Mouse (Mus musculus): ENCODE data around the gene Brpf3. TPM values are rescaled to one million over a fixed set of nuclear protein-coding genes. Genes with fewer than 3 reads are reported as not detected.
"Not testable (repeated sequence)": the region's sequence is repeated elsewhere in the genome, so short reads cannot be mapped to it uniquely, and the experiment has no call there.

The Brpf3 gene
- total RNA-seq (2014; fragmentation: Nextera tagmentation) (61.1 and 68.0 TPM in 2 replicates), total RNA-seq (2017) (5.3 and 6.2 TPM in 2 replicates)

- ATAC-seq (replicated peaks; ENCODE audit: low FRiP score, low TSS enrichment, poor library complexity, severe bottlenecking) = peak; percentile 34
Measured at GRCm38 (mm10) chr17:28800671-28801412, at the start of gene Brpf3. Gene Brpf3, plus strand, starts transcription at chr17:28801090.

GRCm38 (mm10) chr17:28756447-28756846 is 44.4 kb upstream of the Brpf3 start:
- ATAC-seq (replicated peaks; ENCODE audit: low FRiP score, low TSS enrichment, poor library complexity, severe bottlenecking) = no peak

GRCm38 (mm10) chr17:28757470-28757869 is 43.4 kb upstream of the Brpf3 start:
- ATAC-seq (replicated peaks; ENCODE audit: low FRiP score, low TSS enrichment, poor library complexity, severe bottlenecking) = no peak

DNA sequence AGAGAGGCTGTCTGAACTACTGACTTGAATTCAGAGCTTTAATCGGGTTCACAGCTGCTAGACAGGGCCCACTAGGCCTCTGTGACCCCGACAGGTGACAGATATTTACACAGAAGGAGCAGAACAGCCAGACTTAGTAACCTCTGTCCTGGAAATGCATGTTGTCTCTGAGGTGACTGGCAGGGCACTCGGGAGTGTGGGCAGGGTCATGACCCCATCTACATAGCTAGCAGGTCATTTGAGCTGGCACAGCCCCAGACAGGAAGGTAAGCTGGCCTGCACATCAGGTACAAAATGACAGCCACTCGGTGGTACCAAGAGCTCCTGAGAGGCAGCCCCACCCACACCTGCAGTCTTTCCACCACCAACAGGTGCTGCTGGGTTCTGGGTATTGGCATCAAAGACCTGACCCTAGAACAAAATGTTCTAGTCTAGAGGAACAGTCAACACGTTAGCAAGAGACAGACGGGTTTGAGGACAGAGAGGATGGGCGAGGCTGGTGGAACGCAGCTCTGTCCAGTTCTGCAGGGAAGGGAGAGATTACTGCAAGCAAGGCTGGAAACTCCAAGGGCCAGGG is 40.1 kb upstream of the Brpf3 start:
- no peak for ATAC-seq (replicated peaks; ENCODE audit: low FRiP score, low TSS enrichment, poor library complexity, severe bottlenecking)

DNA sequence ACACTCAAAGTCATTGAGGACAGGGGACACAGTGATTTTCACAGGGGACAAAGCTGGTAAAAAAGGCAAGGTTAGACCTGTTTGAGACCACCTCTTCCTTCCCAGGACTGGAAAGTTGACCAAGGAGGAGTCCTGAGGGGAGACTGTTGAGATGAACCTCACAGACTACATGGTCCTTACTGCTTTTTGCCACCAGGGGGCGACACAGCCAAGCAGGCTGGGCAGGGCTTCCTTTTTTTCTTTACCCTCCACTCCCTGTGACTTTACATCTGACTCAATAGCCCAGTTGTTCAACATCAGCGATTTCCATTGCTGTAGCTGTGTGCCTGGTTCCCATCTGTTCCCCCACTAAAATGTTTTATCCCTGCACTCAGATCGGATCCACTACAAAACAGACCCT is 39.0 kb upstream of the Brpf3 start:
- ATAC-seq (replicated peaks; ENCODE audit: low FRiP score, low TSS enrichment, poor library complexity, severe bottlenecking) = peak; percentile 71

DNA sequence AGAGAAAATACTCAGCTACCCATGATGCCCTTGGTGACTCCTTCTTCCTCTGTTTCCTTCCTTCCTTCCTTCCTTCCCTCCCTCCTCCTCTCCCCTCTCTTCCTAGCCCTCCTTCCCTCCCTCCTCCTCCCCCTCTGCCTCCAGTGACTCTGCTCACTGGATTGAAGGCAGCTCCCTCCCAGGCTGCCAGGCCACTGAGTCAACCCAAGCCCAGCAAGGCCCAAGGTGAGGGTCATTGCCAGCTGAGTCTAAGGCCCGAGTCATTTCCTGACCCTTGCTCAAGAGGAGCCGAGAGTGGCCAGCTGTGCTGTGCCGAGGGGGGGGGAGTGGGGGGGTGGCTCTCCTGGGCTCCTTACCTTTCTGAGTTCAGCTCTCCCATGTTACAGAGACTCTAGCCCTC is 34.7 kb upstream of the Brpf3 start:
- ATAC-seq (replicated peaks; ENCODE audit: low FRiP score, low TSS enrichment, poor library complexity, severe bottlenecking) = no peak

DNA sequence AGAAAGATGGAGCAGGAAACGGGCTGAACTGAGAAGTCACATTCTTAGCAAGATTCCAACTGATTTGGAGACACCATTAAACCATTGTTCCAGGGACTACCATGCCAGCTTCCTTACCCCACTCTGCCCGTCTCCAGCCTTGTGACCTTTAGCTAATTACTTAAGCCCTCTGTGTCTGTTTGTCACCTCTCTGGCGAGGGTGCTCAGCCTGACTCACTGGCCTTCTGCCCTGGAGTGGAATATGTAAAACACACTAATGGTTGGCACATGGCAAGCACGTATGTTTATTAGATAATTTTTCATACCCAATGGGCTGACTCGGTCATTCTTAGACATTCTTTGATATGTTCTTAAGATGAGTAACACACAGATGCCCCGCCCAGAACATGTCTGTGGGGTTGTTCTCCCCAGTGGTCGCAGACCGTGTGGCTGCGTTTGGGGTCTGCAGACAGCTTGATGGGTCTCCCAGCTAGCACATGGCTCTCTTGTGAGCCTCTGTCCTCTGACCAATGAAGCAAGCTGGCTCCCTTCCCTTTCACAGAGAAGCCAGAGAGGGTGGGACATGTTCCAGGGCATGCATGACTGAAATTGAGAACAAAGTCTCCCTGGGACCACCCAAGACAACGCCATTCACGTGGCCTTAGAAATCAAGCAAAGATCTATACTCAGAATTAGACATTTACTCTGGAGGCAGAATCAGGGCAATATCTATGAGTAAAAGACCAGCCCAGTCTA is 33.9 kb upstream of the Brpf3 start:
- no peak for ATAC-seq (replicated peaks; ENCODE audit: low FRiP score, low TSS enrichment, poor library complexity, severe bottlenecking)

GRCm38 (mm10) chr17:28769121-28769874 is 31.6 kb upstream of the Brpf3 start, which contains the start of gene Mapk13:
Gene Mapk13, plus strand, starts transcription at chr17:28769297.
- ATAC-seq (replicated peaks; ENCODE audit: low FRiP score, low TSS enrichment, poor library complexity, severe bottlenecking) = no peak

- ATAC-seq (replicated peaks; ENCODE audit: low FRiP score, low TSS enrichment, poor library complexity, severe bottlenecking) = no peak; the same call in 1 of the 2 replicates
Measured at GRCm38 (mm10) chr17:28769875-28770421, 30.9 kb upstream of the Brpf3 start.

DNA sequence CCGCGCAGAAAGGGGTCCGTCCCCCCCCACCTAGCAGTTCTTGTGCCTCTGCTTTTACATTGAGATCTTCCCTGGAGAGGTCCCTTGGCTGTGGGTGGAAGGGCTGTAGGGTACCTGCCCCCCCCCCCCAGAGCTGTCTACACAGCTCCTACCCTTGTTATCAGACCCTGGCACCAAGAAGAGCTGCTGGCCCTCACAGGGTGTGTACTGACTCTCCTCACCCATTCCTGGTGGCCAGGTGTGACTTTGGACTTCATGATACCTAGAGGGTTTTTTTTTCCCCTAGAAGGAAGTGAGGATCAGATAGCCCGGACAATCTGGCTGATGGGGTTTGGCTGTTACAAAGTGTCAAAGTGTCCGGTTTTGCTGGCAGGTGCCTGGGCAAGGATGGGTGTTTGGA is 29.6 kb upstream of the Brpf3 start:
- no peak for ATAC-seq (replicated peaks; ENCODE audit: low FRiP score, low TSS enrichment, poor library complexity, severe bottlenecking)

DNA sequence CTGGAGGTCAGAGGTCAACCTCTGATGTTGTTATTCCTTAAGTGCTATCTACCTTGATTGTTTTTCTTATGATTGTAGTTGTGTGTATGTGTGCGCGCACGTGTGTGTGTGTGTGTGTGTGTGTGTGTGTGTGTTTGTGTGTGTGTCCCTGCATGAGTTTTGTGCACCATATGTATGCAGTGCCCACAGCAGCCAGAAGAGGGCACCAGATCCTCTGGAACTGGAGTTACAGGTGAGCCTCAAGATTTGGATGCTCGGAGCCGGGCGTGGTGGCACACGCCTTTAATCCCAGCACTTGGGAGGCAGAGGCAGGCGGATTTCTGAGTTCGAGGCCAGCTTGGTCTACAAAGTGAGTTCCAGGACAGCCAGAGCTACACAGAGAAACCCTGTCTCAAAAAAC is 26.6 kb upstream of the Brpf3 start:
- not testable (repeated sequence) for ATAC-seq (replicated peaks; ENCODE audit: low FRiP score, low TSS enrichment, poor library complexity, severe bottlenecking)

GRCm38 (mm10) chr17:28775161-28775560 is 25.7 kb upstream of the Brpf3 start:
- ATAC-seq (replicated peaks; ENCODE audit: low FRiP score, low TSS enrichment, poor library complexity, severe bottlenecking) = no peak

DNA sequence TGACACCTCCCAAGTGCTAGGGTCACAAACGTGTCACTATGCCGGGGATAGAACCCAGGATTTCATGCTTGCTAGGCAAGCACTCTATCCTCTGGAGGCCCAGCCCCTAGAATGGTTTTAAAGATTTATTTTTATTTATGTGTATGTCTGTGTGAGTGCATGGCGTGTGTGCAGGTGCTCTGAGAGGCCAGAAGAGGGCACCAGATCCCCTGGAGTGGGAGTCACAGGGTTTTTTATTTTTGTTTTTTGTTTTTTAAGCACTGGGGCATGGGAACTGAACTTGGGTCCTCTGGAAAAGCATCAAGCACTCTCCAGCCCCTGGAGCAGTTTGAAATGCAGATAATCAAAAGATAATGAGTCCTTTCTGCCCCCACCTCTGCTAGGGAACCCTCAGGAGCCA is 24.1 kb upstream of the Brpf3 start:
- no peak for ATAC-seq (replicated peaks; ENCODE audit: low FRiP score, low TSS enrichment, poor library complexity, severe bottlenecking)

DNA sequence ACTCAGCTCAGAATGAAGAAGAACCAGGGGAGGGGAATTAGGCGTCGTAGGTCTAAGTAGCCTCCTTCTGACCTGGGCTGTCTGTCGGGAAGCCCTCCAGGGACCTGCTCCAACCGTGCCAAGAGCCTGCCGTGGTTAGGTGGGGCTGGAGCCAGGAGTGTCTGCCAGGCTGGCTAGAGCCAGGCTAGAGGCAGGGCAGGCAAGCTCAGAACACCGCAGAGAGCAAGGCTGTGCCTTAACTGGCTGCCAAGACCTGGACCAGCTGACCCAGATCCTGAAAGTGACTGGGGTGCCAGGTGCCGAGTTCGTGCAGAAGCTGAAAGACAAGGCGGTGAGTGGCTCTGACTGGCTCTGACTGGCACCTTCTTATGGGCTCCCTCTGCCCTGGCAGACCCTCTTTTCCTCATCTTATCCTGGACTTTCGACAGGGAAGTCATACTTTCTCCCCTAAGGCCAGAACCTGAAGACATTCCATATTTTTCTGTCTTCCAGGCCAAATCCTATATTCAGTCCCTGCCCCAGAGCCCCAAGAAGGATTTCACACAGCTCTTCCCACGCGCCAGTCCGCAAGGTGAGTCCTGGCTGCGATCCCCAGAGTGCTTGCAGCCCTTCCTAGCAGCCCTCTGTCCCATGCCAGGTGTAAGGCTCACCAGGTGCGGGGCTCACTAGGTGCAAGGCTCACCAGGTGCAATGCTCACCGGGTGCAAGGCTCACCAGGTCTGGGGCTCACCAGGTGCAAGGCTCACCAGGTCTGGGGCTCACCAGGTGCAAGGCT is 23.5 kb upstream of the Brpf3 start:
- no peak for ATAC-seq (replicated peaks; ENCODE audit: low FRiP score, low TSS enrichment, poor library complexity, severe bottlenecking)

DNA sequence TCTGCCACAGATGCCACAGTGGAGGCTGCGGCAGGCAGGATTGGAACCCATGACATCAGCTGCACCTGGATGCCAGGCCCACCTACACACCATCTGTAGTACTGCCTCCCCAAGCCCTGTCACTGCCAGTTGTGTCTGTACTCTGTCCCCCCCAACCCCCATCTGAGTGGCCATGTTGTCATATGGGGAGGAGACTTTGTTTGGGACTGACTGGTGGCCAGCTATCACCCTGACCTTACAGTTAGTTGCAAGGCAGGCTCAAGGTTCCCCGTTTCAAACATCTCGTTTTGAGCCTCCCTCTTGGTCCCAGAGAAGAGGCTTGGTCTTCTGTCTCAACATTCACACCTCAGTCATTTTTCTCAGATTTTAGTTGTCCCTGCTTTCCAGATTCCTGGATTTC is 21.2 kb upstream of the Brpf3 start:
- ATAC-seq (replicated peaks; ENCODE audit: low FRiP score, low TSS enrichment, poor library complexity, severe bottlenecking) = no peak

- ATAC-seq (replicated peaks; ENCODE audit: low FRiP score, low TSS enrichment, poor library complexity, severe bottlenecking) = no peak
Measured at GRCm38 (mm10) chr17:28780836-28781235, 20.1 kb upstream of the Brpf3 start.

GRCm38 (mm10) chr17:28781290-28782045 is 19.4 kb upstream of the Brpf3 start:
- no peak for ATAC-seq (replicated peaks; ENCODE audit: low FRiP score, low TSS enrichment, poor library complexity, severe bottlenecking)

DNA sequence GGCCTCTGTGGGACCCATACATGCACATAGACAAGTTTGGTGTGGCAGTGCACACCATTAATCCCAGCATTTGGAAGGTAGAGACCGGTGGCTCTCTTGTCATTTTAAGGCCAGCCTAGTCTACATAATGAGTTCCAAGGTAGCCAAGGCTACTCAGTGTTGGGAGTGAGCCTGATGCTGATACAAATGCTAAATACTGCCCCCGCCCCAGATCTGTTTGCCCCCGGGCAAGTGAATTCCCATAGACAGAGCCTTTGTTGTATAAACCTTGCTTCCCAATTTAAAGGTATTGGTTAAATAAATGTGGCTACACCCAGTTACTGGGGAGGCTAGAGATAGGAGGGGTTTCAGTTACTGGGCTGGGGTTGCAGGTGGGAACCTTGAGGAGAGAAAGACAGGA is 15.9 kb upstream of the Brpf3 start:
- no peak for ATAC-seq (replicated peaks; ENCODE audit: low FRiP score, low TSS enrichment, poor library complexity, severe bottlenecking)
